Mouse (Mus musculus) liver, embryonic 13.5 days (tissue): ENCODE measurements around the gene Rnaseh2a. TPM values are rescaled to one million over a fixed set of nuclear protein-coding genes. Genes with fewer than 3 reads are reported as not detected.
A peak's percentile ranks its signal among the peaks of the same experiment; 100 is the strongest.
"Not testable (repeated sequence)": the region's sequence is repeated elsewhere in the genome, so short reads cannot be mapped to it uniquely, and the experiment has no call there.

Source experiments
- ATAC-seq: fragments of 200-750 bp; cut with Nextera tagmentation; 2 replicates; pipeline ENCODE4 v1.8.0; 2017; ENCODE audit warnings: low read depth, mild to moderate bottlenecking, moderate number of reproducible peaks, moderate library complexity
- DNase-seq: peaks from one replicate; pipeline ENCODE4 v3.0.0; 2022
- H3K27ac ChIP-seq: fragments of 300-500 bp; sonication (generic); 2 replicates; pipeline ENCODE4 v1.5.1; 2015; ENCODE audit warnings: moderate library complexity, mild to moderate bottlenecking, inconsistent platforms
- H3K27me3 ChIP-seq: fragments of 300-500 bp; sonication (generic); 2 replicates; pipeline ENCODE4 v1.6.1; 2015; ENCODE audit warnings: mild to moderate bottlenecking, inconsistent platforms
- H3K36me3 ChIP-seq: fragments of 300-500 bp; sonication (generic); 2 replicates; pipeline ENCODE4 v1.6.1; 2015; ENCODE audit warnings: mild to moderate bottlenecking, inconsistent platforms
- H3K4me1 ChIP-seq: fragments of 300-500 bp; sonication (generic); replicated peaks from 2 replicates; pipeline ENCODE4 v1.6.1; 2015; ENCODE audit warnings: inconsistent platforms
- H3K4me2 ChIP-seq: fragments of 300-500 bp; sonication (generic); 2 replicates; pipeline ENCODE4 v1.6.1; 2015; ENCODE audit warnings: inconsistent platforms, mild to moderate bottlenecking, moderate library complexity
- H3K4me3 ChIP-seq: fragments of 300-500 bp; sonication (generic); replicated peaks from 2 replicates; pipeline ENCODE4 v1.5.1; 2015; ENCODE audit warnings: mild to moderate bottlenecking, inconsistent platforms
- H3K9ac ChIP-seq: fragments of 300-500 bp; sonication (generic); 2 replicates; pipeline ENCODE4 v1.6.1; 2015; ENCODE audit warnings: mild to moderate bottlenecking, inconsistent platforms
- H3K9me3 ChIP-seq: fragments of 300-500 bp; sonication (generic); replicated peaks from 2 replicates; pipeline ENCODE4 v1.6.1; 2016; ENCODE audit warnings: inconsistent platforms
- WGBS: fragments of 180-500 bp; shearing (Covaris S2); methylation state at CpG from one replicate; pipeline ENCODE4 v1.1.7; 2015; ENCODE audit not compliant: insufficient replicate concordance; 5-methylcytosine and 5-hydroxymethylcytosine counted together
- microRNA-seq: library from miRNA; unstranded; fragments of <30 nt; microRNA quantifications from one replicate; pipeline ENCODE4, GENCODE M21; 2016
- polyA plus RNA-seq: library from polyadenylated mRNA; unstranded; fragments of >200 nt; fragmentation: Nextera tagmentation; extraction: Ambion mirVana; gene quantifications from 2 replicates; pipeline ENCODE4 v1.2.1, GENCODE M21; 2015

The Rnaseh2a gene
- polyA plus RNA-seq, 1 experiment from 2014 or later, result 130 TPM

- no peak for DNase-seq
- peaks cover 80% of the 10 kb centered on the region for H3K4me1 ChIP-seq
- 39% methylated on average over 20 of the region's 20 CpGs for WGBS
Measured at GRCm38 (mm10) chr8:84909162-84909767, 60.3 kb downstream of the Rnaseh2a start.

DNA sequence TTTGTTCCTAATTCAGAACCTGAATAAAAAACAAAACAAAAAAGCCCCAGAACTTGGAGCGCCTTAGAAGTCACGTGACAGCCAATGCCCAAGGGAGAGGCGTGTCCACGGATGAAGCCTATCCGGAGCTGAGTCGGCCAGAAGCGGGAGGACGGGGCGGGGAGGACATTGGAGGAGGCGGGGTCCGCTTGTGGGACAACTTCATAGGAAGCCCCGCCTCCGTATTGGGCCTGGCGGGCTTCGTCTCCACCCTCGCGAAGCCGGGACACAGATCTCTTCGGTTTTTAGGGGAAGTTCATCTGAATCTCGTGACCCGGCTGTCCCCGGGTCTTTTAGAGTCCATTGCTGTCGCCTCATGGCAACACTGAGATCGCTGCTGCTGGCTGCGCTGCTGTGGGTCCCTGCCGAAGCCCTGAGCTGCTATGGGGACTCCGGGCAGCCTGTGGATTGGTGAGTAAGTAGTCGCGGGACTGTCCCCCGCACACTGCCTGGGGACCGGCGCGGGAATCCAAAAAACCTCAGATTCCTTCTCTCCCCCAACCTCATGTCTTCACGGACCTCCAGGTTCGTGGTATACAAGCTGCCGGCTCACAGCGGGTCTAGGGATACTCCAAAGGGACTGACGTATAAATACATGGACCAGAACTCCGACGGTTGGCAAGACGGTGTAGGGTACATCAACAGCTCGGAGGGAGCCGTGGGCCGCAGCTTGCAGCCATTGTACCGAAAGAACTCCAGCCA lies 61.0 kb downstream of the Rnaseh2a start, which contains the start of gene Dnase2a:
Gene Dnase2a (plus strand): TSS at position 140 of the 741 bp plus-strand sequence.
- H3K27ac ChIP-seq, result peak within 1 kb of the TSS; percentile 91
- DNase-seq, result peak; percentile 98
- under 1% methylated on average over 45 of the region's 45 CpGs for WGBS
- peak within 1 kb of the TSS; percentile 90 for H3K9ac ChIP-seq
- H3K27me3 ChIP-seq, result peaks cover 29% of the 10 kb centered on the region
- H3K36me3 ChIP-seq, result peaks cover 50% of the 10 kb centered on the region
- peak; percentile 90 for ATAC-seq
- no peaks in the 10 kb centered on the region for H3K9me3 ChIP-seq
- H3K4me2 ChIP-seq, result peak within 1 kb of the TSS; percentile 94
- H3K4me1 ChIP-seq, result peaks cover 80% of the 10 kb centered on the region
- peak within 1 kb of the TSS; percentile 74 for H3K4me3 ChIP-seq

More at GRCm38 (mm10) chr8:84909162-84909767, 60.3 kb downstream of the Rnaseh2a start:
- H3K27ac ChIP-seq, result peak overlapping the region; percentile 91
- H3K4me2 ChIP-seq, result peak overlapping the region; percentile 94
- H3K9me3 ChIP-seq, result no peaks in the 10 kb centered on the region
- H3K27me3 ChIP-seq, result peaks cover 29% of the 10 kb centered on the region
- peak overlapping the region; percentile 90 for H3K9ac ChIP-seq
- ATAC-seq, result no peak
- H3K4me3 ChIP-seq, result peak overlapping the region; percentile 74
- H3K36me3 ChIP-seq, result peaks cover 44% of the 10 kb centered on the region

- H3K27me3 ChIP-seq, result peaks cover 28% of the 10 kb centered on the region
Measured at GRCm38 (mm10) chr8:84907979-84908378, 61.6 kb downstream of the Rnaseh2a start.

DNA sequence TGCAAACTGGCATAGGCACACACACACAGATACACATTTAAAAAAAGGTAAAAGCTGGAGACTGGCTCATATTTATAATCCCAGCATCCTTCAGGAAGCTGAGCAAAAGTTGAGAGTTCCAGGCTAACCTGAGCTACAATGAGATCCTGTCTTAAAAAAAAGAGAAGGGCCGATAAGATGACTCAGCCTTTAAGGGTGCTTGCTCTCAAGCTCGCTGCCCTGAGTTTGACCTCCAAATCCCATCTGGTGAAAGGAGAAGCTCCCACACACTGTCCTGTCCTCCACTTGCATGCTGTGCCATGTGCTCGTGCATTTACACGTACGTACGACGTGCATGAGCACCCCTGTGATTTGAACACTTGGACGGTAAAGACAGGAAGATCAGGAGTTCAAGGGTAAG lies 62.1 kb downstream of the Rnaseh2a start:
- peak overlapping the region; percentile 84 for H3K27ac ChIP-seq
- H3K4me1 ChIP-seq, result peaks cover 70% of the 10 kb centered on the region
- H3K4me3 ChIP-seq, result no peak overlapping the region
- H3K9ac ChIP-seq, result no peak overlapping the region
- no peak for ATAC-seq
- no peak for DNase-seq
- H3K36me3 ChIP-seq, result peaks cover 57% of the 10 kb centered on the region
- peak overlapping the region; percentile 94 for H3K4me2 ChIP-seq
- no peaks in the 10 kb centered on the region for H3K9me3 ChIP-seq
- H3K27me3 ChIP-seq, result peaks cover 23% of the 10 kb centered on the region
- 60% methylated on average over 8 of the region's 8 CpGs for WGBS

More at GRCm38 (mm10) chr8:84907979-84908378, 61.6 kb downstream of the Rnaseh2a start:
- H3K4me1 ChIP-seq, result peaks cover 75% of the 10 kb centered on the region
- peak overlapping the region; percentile 48; the same call in 1 of the 2 replicates for H3K9ac ChIP-seq
- 13% methylated on average over 7 of the region's 7 CpGs for WGBS
- H3K4me3 ChIP-seq, result peak overlapping the region; percentile 74
- H3K4me2 ChIP-seq, result peak overlapping the region; percentile 94
- H3K9me3 ChIP-seq, DNase-seq: not testable (repeated sequence)
- peaks cover 55% of the 10 kb centered on the region for H3K36me3 ChIP-seq
- 0 out of 2 replicates have a peak, but pooled peaks have one; percentile 6 for ATAC-seq
- H3K27ac ChIP-seq, result peak overlapping the region; percentile 84

- H3K36me3 ChIP-seq, result peaks cover 58% of the 10 kb centered on the region
- peak overlapping the region; percentile 84 for H3K27ac ChIP-seq
- H3K4me3 ChIP-seq, result no peak overlapping the region
- ATAC-seq, result no peak
- no peak overlapping the region for H3K9ac ChIP-seq
- H3K9me3 ChIP-seq, result no peaks in the 10 kb centered on the region
- H3K4me2 ChIP-seq, result no peak overlapping the region
- 80% methylated on average over 9 of the region's 9 CpGs for WGBS
- H3K27me3 ChIP-seq, result peaks cover 18% of the 10 kb centered on the region
- peaks cover 66% of the 10 kb centered on the region for H3K4me1 ChIP-seq
- peak; percentile 19 for DNase-seq
Measured at GRCm38 (mm10) chr8:84907037-84907436, 62.5 kb downstream of the Rnaseh2a start.

Small RNAs within 50 kb of the gene (microRNA-seq; reads per million reads assigned to microRNA genes)
- not detected for gene Gm24197

Other genes with a start within 250 kb of the Rnaseh2a start
- 9.6 and 10.0 TPM in 2 replicates for gene G430095P16Rik, start 246.8 kb downstream of the Rnaseh2a start, polyA plus RNA-seq
- 2.3 and 3.4 TPM in 2 replicates for gene Nfix, start 169.4 kb downstream of the Rnaseh2a start, polyA plus RNA-seq
- 3.3 and 3.7 TPM in 2 replicates for gene Dand5, start 146.9 kb downstream of the Rnaseh2a start, polyA plus RNA-seq
- 60.6 and 63.2 TPM in 2 replicates for gene Gadd45gip1, start 138.2 kb downstream of the Rnaseh2a start, polyA plus RNA-seq
- 269 and 278 TPM in 2 replicates for gene Rad23a, start 129.1 kb downstream of the Rnaseh2a start, polyA plus RNA-seq
- gene Calr, start 122.8 kb downstream of the Rnaseh2a start, polyA plus RNA-seq, result 511 and 613 TPM in 2 replicates
- 82.3 and 83.1 TPM in 2 replicates for gene Farsa, start 112.8 kb downstream of the Rnaseh2a start, polyA plus RNA-seq
- gene Syce2, start 97.7 kb downstream of the Rnaseh2a start, polyA plus RNA-seq, result 84.1 and 90.4 TPM in 2 replicates
- 44.7 and 48.6 TPM in 2 replicates for gene Gcdh, start 75.8 kb downstream of the Rnaseh2a start, polyA plus RNA-seq
- 469 and 494 TPM in 2 replicates for gene Klf1, start 67.8 kb downstream of the Rnaseh2a start, polyA plus RNA-seq
- 9.3 and 10.4 TPM in 2 replicates for gene Dnase2a, start 61.2 kb downstream of the Rnaseh2a start, polyA plus RNA-seq
- gene Mast1, start 32.4 kb downstream of the Rnaseh2a start, polyA plus RNA-seq, result 0.12 and 0.13 TPM in 2 replicates
- gene Rtbdn, start 22.8 kb downstream of the Rnaseh2a start, polyA plus RNA-seq, result 0.33 and 0.56 TPM in 2 replicates
- not detected in 2 replicates for gene Gm49661, start 334 bp downstream of the Rnaseh2a start, polyA plus RNA-seq
- gene Prdx2, start 180 bp downstream of the Rnaseh2a start, polyA plus RNA-seq, result 1,982 and 2,114 TPM in 2 replicates
- gene Junb, start 9.0 kb upstream of the Rnaseh2a start, polyA plus RNA-seq, result 12.2 and 15.3 TPM in 2 replicates
- 7.2 and 7.4 TPM in 2 replicates for gene Hook2, start 20.8 kb upstream of the Rnaseh2a start, polyA plus RNA-seq
- gene Best2, start 44.8 kb upstream of the Rnaseh2a start, polyA plus RNA-seq, result not detected in 2 replicates
- 80.1 and 81.5 TPM in 2 replicates for gene Asna1, start 55.5 kb upstream of the Rnaseh2a start, polyA plus RNA-seq
- gene Trir, start 57.1 kb upstream of the Rnaseh2a start, polyA plus RNA-seq, result 83.1 and 91.4 TPM in 2 replicates
- 24.0 and 28.2 TPM in 2 replicates for gene Tnpo2, start 67.1 kb upstream of the Rnaseh2a start, polyA plus RNA-seq
- gene Fbxw9, start 90.3 kb upstream of the Rnaseh2a start, polyA plus RNA-seq, result 8.7 and 9.0 TPM in 2 replicates
- not detected in 2 replicates for gene Gm5741, start 98.2 kb upstream of the Rnaseh2a start, polyA plus RNA-seq
- gene Dhps, start 102.0 kb upstream of the Rnaseh2a start, polyA plus RNA-seq, result 41.2 and 42.9 TPM in 2 replicates
- 69.1 and 70.5 TPM in 2 replicates for gene Wdr83os, start 111.0 kb upstream of the Rnaseh2a start, polyA plus RNA-seq
- gene Wdr83, start 111.5 kb upstream of the Rnaseh2a start, polyA plus RNA-seq, result 26.5 and 28.1 TPM in 2 replicates
- gene Man2b1, start 113.5 kb upstream of the Rnaseh2a start, polyA plus RNA-seq, result 20.0 and 24.1 TPM in 2 replicates
- 0.66 and 0.83 TPM in 2 replicates for gene Zfp791, start 153.3 kb upstream of the Rnaseh2a start, polyA plus RNA-seq
- gene Cks1brt, start 182.2 kb upstream of the Rnaseh2a start, polyA plus RNA-seq, result not detected in 2 replicates